Mouse (Mus musculus): ENCODE data around the gene Syt3. TPM values are rescaled to one million over a fixed set of nuclear protein-coding genes. Genes with fewer than 3 reads are reported as not detected.
A peak's percentile ranks its signal among the peaks of the same experiment; 100 is the strongest.

The Syt3 gene
- 27.2 and 37.2 TPM in 2 replicates for polyA plus RNA-seq (2015; fragmentation: Nextera tagmentation; extraction: Ambion mirVana)

DNA sequence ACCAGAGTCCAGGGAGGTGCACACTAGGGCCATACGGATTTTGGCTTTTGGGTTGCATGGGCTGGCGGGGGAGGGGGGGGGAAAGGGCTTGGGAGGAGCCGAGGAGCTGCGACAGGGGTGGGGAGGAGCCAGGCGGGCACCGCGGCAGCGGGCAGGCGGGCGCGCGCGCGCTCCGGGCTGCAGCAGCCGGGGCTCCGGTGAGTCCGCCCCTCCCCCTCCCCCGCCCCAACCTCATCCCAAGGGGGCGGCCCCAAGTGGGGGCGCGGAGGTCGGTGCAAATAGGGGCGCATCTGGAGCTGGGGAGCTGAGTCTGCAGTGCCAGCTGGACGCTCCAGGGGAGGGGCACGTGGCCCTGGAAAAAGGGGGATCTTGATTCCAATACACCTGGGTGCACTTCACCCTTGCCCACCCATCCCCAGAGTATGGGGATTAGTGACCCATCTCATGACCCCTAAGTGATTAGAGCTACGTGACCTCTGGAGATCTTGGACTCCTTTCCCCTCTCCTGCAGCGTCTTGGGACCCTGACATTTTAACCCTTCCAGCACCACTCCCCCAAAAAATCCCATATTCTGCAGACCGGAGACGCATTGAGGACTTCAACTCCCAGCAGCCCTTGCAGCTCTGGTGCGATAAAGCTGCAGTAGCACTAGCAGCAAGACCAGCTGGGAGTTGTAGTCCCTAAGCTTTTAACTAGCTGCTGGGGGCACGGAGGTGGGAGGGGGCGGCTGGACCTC lies at the start of gene Syt3:
Gene Syt3, plus strand, starts transcription at position 123 of the 736 bp plus-strand sequence.
- Histone ChIP-seq H3K9me3 (ENCODE audit: control insufficient read depth, low read length) (no peaks in the 10 kb centered on the region), H3K4me2 (ENCODE audit: low read length) (peak within 1 kb of the TSS; percentile 95), H3K27ac (ENCODE audit: low read length) (peak within 1 kb of the TSS; percentile 98), H3K4me3 (replicated peaks; ENCODE audit: low read length) (peak within 1 kb of the TSS; percentile 68), H3K4me1 (replicated peaks; ENCODE audit: control insufficient read depth, insufficient read depth, low read length) (peaks cover 34% of the 10 kb centered on the region), H3K27me3 (replicated peaks; ENCODE audit: control insufficient read depth, insufficient read depth, low read length) (no peaks in the 10 kb centered on the region), H3K36me3 (ENCODE audit: control insufficient read depth, insufficient read depth) (no peaks in the 10 kb centered on the region), H3K9ac (replicated peaks; ENCODE audit: low read depth, low read length) (peak within 1 kb of the TSS; percentile 79)
- under 1% methylated on average over 27 of the region's 33 CpGs for WGBS
- ATAC-seq = peak; percentile 85

DNA sequence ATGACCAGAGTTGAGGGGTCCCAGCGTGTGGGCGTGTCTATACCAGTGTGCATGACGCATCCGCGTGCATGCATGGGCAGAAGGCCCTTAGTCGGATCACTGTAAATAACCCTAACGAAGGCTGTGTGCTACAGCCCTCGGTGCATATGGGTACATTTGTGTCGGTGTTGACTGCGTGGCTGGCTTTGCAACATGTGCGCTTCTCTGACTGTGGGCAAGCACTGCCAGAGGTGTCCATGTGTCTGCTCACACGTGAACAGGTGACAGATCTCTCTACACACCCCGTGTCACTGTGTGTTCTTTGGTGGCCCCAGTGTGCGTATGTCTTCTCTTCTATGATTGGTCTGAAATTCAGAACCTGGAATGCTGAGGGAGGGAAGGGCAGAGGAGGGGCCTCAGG lies 49.8 kb upstream of the Syt3 start:
- Histone ChIP-seq H3K4me3 (replicated peaks; ENCODE audit: low read length) (no peak overlapping the region), H3K4me2 (ENCODE audit: low read length) (no peak overlapping the region)
- WGBS = 73% methylated on average over 14 of the region's 14 CpGs

DNA sequence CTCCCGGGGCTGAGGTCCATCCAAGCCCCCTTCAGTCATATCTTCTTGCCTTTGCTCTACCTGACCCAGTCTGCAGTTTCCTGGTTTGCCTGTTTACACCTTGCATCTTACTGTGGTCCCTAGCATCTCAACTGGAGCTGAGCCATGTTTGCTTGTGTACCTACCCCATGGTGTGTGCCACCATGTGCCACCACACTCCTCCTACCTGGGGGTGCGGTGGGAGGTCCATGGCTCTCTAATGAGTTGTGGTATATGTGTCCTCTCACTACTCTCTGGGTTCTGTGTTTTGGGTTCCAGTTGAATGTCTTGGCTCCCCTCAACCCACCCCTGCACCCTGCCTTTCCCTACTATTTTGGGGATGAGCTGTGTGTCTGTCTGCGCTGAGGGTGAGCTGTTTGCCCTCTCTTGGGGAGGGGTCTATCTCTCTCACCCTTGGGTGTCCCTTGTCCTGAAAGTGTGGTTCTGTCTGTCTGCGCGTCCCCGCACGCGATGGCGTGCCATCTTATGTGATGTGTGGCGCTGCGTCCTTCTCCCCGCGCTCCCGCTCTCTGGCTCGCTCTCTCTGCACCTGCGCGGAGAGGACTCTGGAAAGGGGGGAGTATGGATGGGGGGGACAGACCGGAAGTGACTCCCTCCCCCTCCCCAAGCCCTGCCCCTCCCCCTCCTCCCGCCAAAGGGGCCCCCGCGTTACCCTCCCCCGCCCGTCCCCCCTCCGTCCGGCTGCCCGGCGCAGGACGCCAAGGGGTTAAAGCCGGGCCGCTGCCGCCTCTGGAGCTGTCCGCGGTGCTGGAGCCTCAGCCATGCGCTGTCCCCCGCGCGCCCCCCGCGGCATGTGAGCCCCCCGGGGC lies 48.6 kb upstream of the Syt3 start:
- H3K36me3 ChIP-seq (ENCODE audit: control insufficient read depth, insufficient read depth) = peaks cover 4% of the 10 kb centered on the region; the same call in 1 of the 2 replicates
- H3K27ac ChIP-seq (ENCODE audit: low read length) = peak overlapping the region; percentile 78
- H3K4me1 ChIP-seq (replicated peaks; ENCODE audit: control insufficient read depth, insufficient read depth, low read length) = peaks cover 26% of the 10 kb centered on the region
- peaks cover 9% of the 10 kb centered on the region; the same call in 1 of the 2 replicates for H3K27me3 ChIP-seq (replicated peaks; ENCODE audit: control insufficient read depth, insufficient read depth, low read length)
- peak overlapping the region; percentile 79 for H3K9ac ChIP-seq (replicated peaks; ENCODE audit: low read depth, low read length)
- H3K4me3 ChIP-seq (replicated peaks; ENCODE audit: low read length) = peak overlapping the region; percentile 60
- peak; percentile 76 for ATAC-seq
- H3K4me2 ChIP-seq (ENCODE audit: low read length) = peak overlapping the region; percentile 86
- no peaks in the 10 kb centered on the region for H3K9me3 ChIP-seq (ENCODE audit: control insufficient read depth, low read length)
- 6% methylated on average over 24 of the region's 40 CpGs for WGBS

More for the DNA sequence above, 49.8 kb upstream of the Syt3 start:
- H3K9me3 ChIP-seq (ENCODE audit: control insufficient read depth, low read length) = no peaks in the 10 kb centered on the region
- peaks cover 26% of the 10 kb centered on the region for H3K4me1 ChIP-seq (replicated peaks; ENCODE audit: control insufficient read depth, insufficient read depth, low read length)
- no peak overlapping the region for H3K9ac ChIP-seq (replicated peaks; ENCODE audit: low read depth, low read length)
- H3K36me3 ChIP-seq (ENCODE audit: control insufficient read depth, insufficient read depth) = peaks cover 7% of the 10 kb centered on the region; the same call in 1 of the 2 replicates
- H3K27ac ChIP-seq (ENCODE audit: low read length) = no peak overlapping the region
- ATAC-seq = no peak
- peaks cover 9% of the 10 kb centered on the region; the same call in 1 of the 2 replicates for H3K27me3 ChIP-seq (replicated peaks; ENCODE audit: control insufficient read depth, insufficient read depth, low read length)

DNA sequence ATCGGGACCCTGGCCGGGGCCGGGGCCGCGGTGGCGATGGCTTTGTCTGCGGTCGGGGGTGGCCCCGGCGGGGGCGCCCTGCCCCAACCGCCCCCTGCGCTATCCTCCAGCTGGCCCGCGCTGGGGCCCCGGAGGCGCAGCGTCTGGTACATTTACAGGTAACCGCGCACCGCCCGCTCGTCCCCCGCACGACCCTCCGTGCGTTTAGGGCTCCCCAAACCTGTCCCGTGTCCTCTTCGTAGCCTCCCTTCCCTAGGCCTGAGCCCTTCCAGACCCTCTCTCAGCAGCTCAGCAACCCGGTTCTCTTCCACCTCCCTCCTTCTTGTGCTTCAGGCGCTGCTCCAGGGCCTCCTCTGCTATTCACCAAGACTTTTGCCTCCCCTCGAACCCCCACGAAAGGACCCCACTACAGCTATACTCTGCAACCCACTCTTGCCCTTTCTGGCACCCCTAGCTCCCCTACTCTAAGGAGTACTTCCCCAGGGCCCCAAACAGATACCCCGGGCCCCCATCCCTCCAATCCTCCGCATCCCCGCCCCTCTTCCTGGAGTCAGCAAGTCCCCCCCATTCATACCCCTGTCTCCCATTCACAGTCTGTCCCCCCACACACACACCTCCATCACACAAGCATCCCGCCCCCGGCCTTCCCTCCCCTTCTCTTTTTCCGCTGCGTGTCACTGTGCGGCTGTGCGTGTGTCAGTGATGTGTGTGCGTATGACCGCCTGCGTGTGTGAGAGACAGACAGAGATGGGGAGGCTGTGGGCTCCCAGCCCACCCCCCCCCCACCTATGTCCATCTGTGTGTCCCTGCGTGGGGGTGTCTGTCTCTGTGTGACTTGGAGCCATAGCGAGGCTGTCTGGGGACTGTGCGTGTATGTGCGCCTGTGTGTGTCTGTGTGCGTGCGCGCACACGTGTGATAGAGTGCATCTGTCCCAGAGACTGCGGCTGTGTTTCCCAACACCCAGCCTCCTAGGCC lies 47.6 kb upstream of the Syt3 start:
- no peaks in the 10 kb centered on the region for H3K9me3 ChIP-seq (ENCODE audit: control insufficient read depth, low read length)
- H3K9ac ChIP-seq (replicated peaks; ENCODE audit: low read depth, low read length) = peak overlapping the region; percentile 79
- peak overlapping the region; percentile 86 for H3K4me2 ChIP-seq (ENCODE audit: low read length)
- peak overlapping the region; percentile 60 for H3K4me3 ChIP-seq (replicated peaks; ENCODE audit: low read length)
- peaks cover 9% of the 10 kb centered on the region; the same call in 1 of the 2 replicates for H3K27me3 ChIP-seq (replicated peaks; ENCODE audit: control insufficient read depth, insufficient read depth, low read length)
- peaks cover 4% of the 10 kb centered on the region; the same call in 1 of the 2 replicates for H3K36me3 ChIP-seq (ENCODE audit: control insufficient read depth, insufficient read depth)
- peaks cover 26% of the 10 kb centered on the region for H3K4me1 ChIP-seq (replicated peaks; ENCODE audit: control insufficient read depth, insufficient read depth, low read length)
- peak overlapping the region; percentile 78 for H3K27ac ChIP-seq (ENCODE audit: low read length)
- peak; percentile 79 for ATAC-seq
- WGBS = 2% methylated on average over 40 of the region's 54 CpGs

DNA sequence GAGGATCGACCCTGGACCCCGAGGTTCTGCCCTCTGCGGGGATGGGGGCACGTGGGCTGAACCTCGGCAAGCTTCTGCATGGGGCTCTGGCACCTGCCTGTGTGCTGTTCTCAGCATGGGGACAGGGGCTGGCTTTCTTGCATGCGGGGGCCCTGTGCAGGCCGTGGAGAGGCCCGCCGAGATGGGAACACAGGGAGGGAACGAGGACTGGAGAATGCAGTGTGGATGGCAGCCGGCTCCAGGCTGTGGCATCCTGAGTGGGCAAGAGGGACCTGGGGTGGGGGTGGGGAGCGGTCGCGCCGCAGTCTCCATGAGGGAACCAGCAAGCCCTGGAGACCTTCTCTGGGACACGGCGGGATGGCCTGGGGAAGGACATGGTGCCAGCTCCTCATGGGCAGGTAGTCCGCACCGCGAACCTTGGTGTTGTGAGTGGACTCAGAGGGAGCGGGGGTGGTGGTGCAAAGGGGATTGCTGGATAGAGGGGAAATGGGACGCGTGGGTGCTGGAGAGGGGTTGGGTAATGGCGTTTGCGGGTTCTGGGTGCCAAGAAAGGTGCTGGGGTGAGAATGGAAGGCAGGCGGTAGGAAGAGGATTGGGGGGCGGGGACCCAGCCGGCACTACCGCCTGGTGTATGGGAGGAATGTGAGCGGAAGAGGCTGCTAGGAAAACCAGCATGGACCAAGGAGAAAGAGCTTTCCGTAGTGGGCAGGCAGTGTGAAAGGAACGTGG lies 46.6 kb upstream of the Syt3 start:
- Histone ChIP-seq H3K9ac (replicated peaks; ENCODE audit: low read depth, low read length) (peak overlapping the region; percentile 79), H3K4me2 (ENCODE audit: low read length) (peak overlapping the region; percentile 86), H3K9me3 (ENCODE audit: control insufficient read depth, low read length) (no peaks in the 10 kb centered on the region), H3K27me3 (replicated peaks; ENCODE audit: control insufficient read depth, insufficient read depth, low read length) (peaks cover 9% of the 10 kb centered on the region; the same call in 1 of the 2 replicates), H3K36me3 (ENCODE audit: control insufficient read depth, insufficient read depth) (peaks cover 4% of the 10 kb centered on the region; the same call in 1 of the 2 replicates), H3K27ac (ENCODE audit: low read length) (peak overlapping the region; percentile 78), H3K4me3 (replicated peaks; ENCODE audit: low read length) (peak overlapping the region; percentile 60), H3K4me1 (replicated peaks; ENCODE audit: control insufficient read depth, insufficient read depth, low read length) (peaks cover 26% of the 10 kb centered on the region)
- ATAC-seq = peak; percentile 16
- WGBS = 3% methylated on average over 31 of the region's 32 CpGs

DNA sequence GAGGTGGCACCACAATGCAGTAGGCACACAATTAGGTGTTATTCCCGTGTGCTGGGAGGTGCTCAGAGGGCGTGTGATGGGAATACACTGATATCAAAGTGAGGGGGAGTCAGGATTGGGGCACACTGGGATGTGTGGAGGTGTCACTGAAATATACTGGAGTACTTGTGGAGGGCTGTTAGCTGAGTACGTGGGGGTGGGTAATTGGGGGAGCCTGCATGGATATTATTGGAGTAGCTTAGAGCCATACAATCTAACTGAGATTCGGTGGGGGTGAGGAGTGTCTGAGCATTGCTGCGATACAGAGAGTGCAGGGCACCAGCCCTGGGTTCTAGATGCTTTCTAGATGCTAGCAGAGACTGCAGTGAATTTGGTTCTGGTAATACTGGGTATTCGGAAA lies 43.7 kb upstream of the Syt3 start:
- no peak for ATAC-seq
- WGBS = 71% methylated on average over 6 of the region's 6 CpGs
- H3K27ac ChIP-seq (ENCODE audit: low read length) = no peak overlapping the region

DNA sequence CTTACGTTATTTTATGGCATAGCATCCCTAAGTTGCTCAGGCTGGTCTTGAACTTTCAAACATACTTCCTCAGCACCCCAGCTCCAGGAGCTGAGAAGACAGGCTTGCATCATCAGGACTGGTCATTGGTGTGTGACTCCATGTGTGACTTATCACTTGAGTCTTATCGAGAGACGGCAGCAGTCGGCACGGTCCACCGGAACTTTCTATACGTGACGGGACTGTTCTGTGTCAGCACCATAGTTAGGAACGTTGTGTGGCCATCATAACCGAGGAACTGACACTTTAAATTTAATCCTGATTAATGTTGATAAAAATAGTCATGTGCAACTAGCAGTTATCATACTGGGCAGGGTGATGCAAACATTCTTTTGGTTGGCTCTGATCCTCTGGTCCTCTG lies 42.8 kb upstream of the Syt3 start:
- Histone ChIP-seq H3K27ac (ENCODE audit: low read length) (no peak overlapping the region), H3K27me3 (replicated peaks; ENCODE audit: control insufficient read depth, insufficient read depth, low read length) (peaks cover 9% of the 10 kb centered on the region; the same call in 1 of the 2 replicates), H3K9ac (replicated peaks; ENCODE audit: low read depth, low read length) (no peak overlapping the region), H3K9me3 (ENCODE audit: control insufficient read depth, low read length) (no peaks in the 10 kb centered on the region), H3K4me3 (replicated peaks; ENCODE audit: low read length) (no peak overlapping the region), H3K4me1 (replicated peaks; ENCODE audit: control insufficient read depth, insufficient read depth, low read length) (peaks cover 16% of the 10 kb centered on the region), H3K4me2 (ENCODE audit: low read length) (no peak overlapping the region), H3K36me3 (ENCODE audit: control insufficient read depth, insufficient read depth) (peaks cover 6% of the 10 kb centered on the region; the same call in 1 of the 2 replicates)
- no peak for ATAC-seq
- 91% methylated on average over 10 of the region's 10 CpGs for WGBS

More for the DNA sequence above, 43.7 kb upstream of the Syt3 start:
- H3K4me3 ChIP-seq (replicated peaks; ENCODE audit: low read length) = no peak overlapping the region
- no peak overlapping the region for H3K9ac ChIP-seq (replicated peaks; ENCODE audit: low read depth, low read length)
- no peak overlapping the region for H3K4me2 ChIP-seq (ENCODE audit: low read length)
- peaks cover 22% of the 10 kb centered on the region for H3K4me1 ChIP-seq (replicated peaks; ENCODE audit: control insufficient read depth, insufficient read depth, low read length)
- 0 out of 2 replicates have a peak, but pooled peaks cover 4% of the 10 kb centered on the region for H3K36me3 ChIP-seq (ENCODE audit: control insufficient read depth, insufficient read depth)
- H3K27me3 ChIP-seq (replicated peaks; ENCODE audit: control insufficient read depth, insufficient read depth, low read length) = peaks cover 9% of the 10 kb centered on the region; the same call in 1 of the 2 replicates
- no peaks in the 10 kb centered on the region for H3K9me3 ChIP-seq (ENCODE audit: control insufficient read depth, low read length)

DNA sequence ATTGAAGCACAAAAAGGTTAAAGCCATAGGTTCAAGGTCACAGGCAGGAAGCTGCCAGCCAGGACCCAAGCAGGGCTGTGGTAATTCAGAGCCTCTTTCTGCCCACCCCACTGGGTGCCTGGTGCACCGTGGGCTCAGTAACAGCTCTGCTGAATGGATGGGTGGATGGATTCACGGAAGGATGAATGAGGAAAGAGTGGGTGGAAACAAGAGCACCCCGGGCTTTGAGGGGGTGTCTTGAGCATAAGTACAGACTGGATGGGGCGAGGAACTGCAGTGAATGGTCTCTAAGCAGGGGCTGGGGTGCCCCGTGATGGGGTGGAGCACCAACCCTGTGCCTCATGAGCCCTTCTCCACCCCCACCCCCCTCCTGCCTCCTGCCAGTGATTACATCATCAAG lies 42.2 kb upstream of the Syt3 start:
- Histone ChIP-seq H3K4me3 (replicated peaks; ENCODE audit: low read length) (no peak overlapping the region), H3K4me2 (ENCODE audit: low read length) (no peak overlapping the region), H3K4me1 (replicated peaks; ENCODE audit: control insufficient read depth, insufficient read depth, low read length) (peaks cover 11% of the 10 kb centered on the region), H3K9ac (replicated peaks; ENCODE audit: low read depth, low read length) (no peak overlapping the region), H3K36me3 (ENCODE audit: control insufficient read depth, insufficient read depth) (peaks cover 8% of the 10 kb centered on the region; the same call in 1 of the 2 replicates), H3K27me3 (replicated peaks; ENCODE audit: control insufficient read depth, insufficient read depth, low read length) (peaks cover 9% of the 10 kb centered on the region; the same call in 1 of the 2 replicates), H3K9me3 (ENCODE audit: control insufficient read depth, low read length) (no peaks in the 10 kb centered on the region), H3K27ac (ENCODE audit: low read length) (no peak overlapping the region)
- WGBS = 74% methylated on average over 5 of the region's 5 CpGs
- no peak for ATAC-seq
